14 mouse cellular contexts compared by ENCODE assay signal in the genomic region with DNA sequence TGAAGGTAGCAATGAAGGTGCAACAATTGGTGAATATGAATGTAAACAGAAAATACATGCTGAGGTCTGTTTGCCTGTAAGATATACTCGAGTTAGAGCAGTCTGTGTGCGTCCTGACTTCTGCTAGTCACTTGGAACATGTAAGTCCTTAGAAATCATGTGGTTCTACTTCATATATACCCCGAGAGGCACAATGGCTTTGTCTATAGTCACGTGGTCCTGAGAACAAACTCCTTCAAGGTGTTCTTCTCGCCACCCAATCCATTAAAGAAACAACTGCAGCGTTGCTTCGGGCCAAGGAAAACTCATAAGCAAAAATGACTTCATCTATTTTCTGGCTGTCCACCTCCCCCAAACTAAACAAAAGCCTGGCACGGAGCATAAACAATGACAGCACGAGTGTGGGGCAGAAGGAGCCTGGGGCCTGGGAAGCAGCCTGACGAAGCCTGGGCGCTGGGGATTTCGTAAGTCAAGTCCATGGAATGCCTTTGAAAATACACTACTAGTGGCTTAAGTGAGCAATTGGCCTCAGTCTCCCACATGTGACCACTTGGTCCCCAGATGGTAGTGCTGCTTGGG.
A peak's percentile ranks its signal among the peaks of the same experiment; 100 is the strongest.
DNase-seq lines count a peak whose midpoint lies in the region; ATAC-seq and TF ChIP-seq lines count a peak whose summit lies in the region.
"Had no signal": no experiment of that assay in that cellular context is flagged by ENCODE, and none has a peak within 500 bp of the region (broad histone marks: within the 10 kb centered on the region; RNA-seq: fewer than 3 reads in every experiment).

No protein-coding gene starts in this region.

- H3K9me3 ChIP-seq in heart, embryonic 13.5 days: 0 out of 2 replicates have a peak, but pooled peaks cover 3% of the 10 kb centered on the region
- H3K9me3 ChIP-seq: hindbrain, embryonic 15.5 days had no signal

- H3K9ac ChIP-seq in heart, embryonic 13.5 days: no peak overlapping the region
- H3K9ac ChIP-seq: hindbrain, embryonic 15.5 days; liver, postnatal 0 days had no signal

- 69% methylated on average over 12 of the region's 12 CpGs for WGBS in heart, embryonic 13.5 days

- no peaks in the 10 kb centered on the region for H3K27me3 ChIP-seq in heart, embryonic 13.5 days (replicated peaks)
- H3K27me3 ChIP-seq in Patski: no peaks in the 10 kb centered on the region
- H3K27me3 ChIP-seq: hindbrain, embryonic 15.5 days had no signal

- H3K27ac ChIP-seq in heart, embryonic 13.5 days (replicated peaks): peak overlapping the region; percentile 32; the same call in 1 of the 2 replicates
- H3K27ac ChIP-seq: heart, adult 2 months; hindbrain, embryonic 15.5 days had no signal

- H3K4me3 ChIP-seq in heart, embryonic 13.5 days: no peak overlapping the region
- H3K4me3 ChIP-seq: heart, adult 2 months; hindbrain, embryonic 15.5 days had no signal

- no peak for DNase-seq in heart, adult 9 months (ENCODE audit: low spot score in 2 of 2)
- DNase-seq in Patski (ENCODE audit: low read depth, low spot score): peak; percentile 25
- peak; percentile 46 for DNase-seq in fibroblast of lung, adult 2 months (ENCODE audit: low read depth)
- peak; percentile 51 for DNase-seq in lung, postnatal 14 days
- no peak for DNase-seq in adrenal gland, adult (ENCODE audit: inconsistent age in 2 of 2, low spot score in 1 of 2)
- DNase-seq in thymus, postnatal 0 days (ENCODE audit: low spot score): no peak
- DNase-seq in cerebellum, adult 11-12 months: no peak
- DNase-seq: B cell, adult 2 months; cerebellum, postnatal 25 days; heart, adult 2 months; kidney, postnatal 10 days; liver, postnatal 0 days had no signal

- in situ Hi-C loops in Patski (cut with MboI; ENCODE audit: low pct_unique_long_range_greater_than_20kb): no loop called here

- H3K4me2 ChIP-seq in heart, embryonic 13.5 days: no peak overlapping the region
- H3K4me2 ChIP-seq: hindbrain, embryonic 15.5 days had no signal

- peaks cover 27% of the 10 kb centered on the region for H3K36me3 ChIP-seq in heart, embryonic 13.5 days

- no peak for TF ChIP-seq CTCF in Patski (IDR thresholded peaks at IDR 0.05)

- H3K4me1 ChIP-seq in heart, embryonic 13.5 days: 0 out of 2 replicates have a peak, but pooled peaks cover 2% of the 10 kb centered on the region

- ATAC-seq in heart, embryonic 13.5 days (ENCODE audit: extremely low read depth, insufficient number of reproducible peaks, low FRiP score, low TSS enrichment): no peak
- peak; percentile 17 for ATAC-seq in Patski
- ATAC-seq: liver, postnatal 0 days had no signal

- CTCF ChIA-PET in Patski (lab: Charles Lee): interaction anchor here (1.5 kb wide), 1 partner anchor 8 kb away, joined by 3 read pairs; no protein-coding TSS in a partner anchor

- POLR2A ChIA-PET in Patski (lab: Charles Lee): no interaction called here

Comparison
In these comparisons a context has a peak if more than half of its experiments do, and no peak if none do; other contexts are left out.
1. DNase-seq: peak in Patski (single experiment), fibroblast of lung, adult 2 months (single experiment) and lung, postnatal 14 days (single experiment); none in heart, adult 9 months (0 of 2), adrenal gland, adult (0 of 2), thymus, postnatal 0 days (single experiment) and cerebellum, adult 11-12 months (single experiment).